Mouse (Mus musculus): Measurements from ENCODE around the gene Glud1.

The Glud1 gene

GRCm38 (mm10) chr14:34378560-34379331, 68.2 kb downstream of the Glud1 start:
- DNase-seq (ENCODE audit: low read depth), result no peak

GRCm38 (mm10) chr14:34382921-34383704, 72.6 kb downstream of the Glud1 start:
- DNase-seq (ENCODE audit: low read depth), result no peak

GRCm38 (mm10) chr14:34393295-34393694, 82.8 kb downstream of the Glud1 start:
- DNase-seq (ENCODE audit: low read depth), result no peak

All from c-Kit-positive CD71-negative TER-119-negative erythroid progenitor cells, embryonic 14.5 days (primary cell).